Mouse (Mus musculus): ENCODE data around the gene Scg5. TPM values are rescaled to one million over a fixed set of nuclear protein-coding genes. Genes with fewer than 3 reads are reported as not detected.

Scg5 gene
- 100 to 1,000 TPM; 272 TPM for total RNA-seq (2021)
- long read RNA-seq, transcript Scg5-201 (6 exons, 1,208 nt): major isoform, 463 of 549 reads
- long read RNA-seq, partial matches to known transcripts: 62 of 549 reads
- long read RNA-seq, other reads (novel, unspliced or antisense): 24 of 549 reads

- peak; percentile 71 to 82 for DNase-seq (ENCODE audit: low spot score in 2 of 2)
Measured at GRCm38 (mm10) chr2:113828943-113829882, at the start of gene Scg5. Gene Scg5 (minus strand): TSS chr2:113829121.

GRCm38 (mm10) chr2:113870115-113870514 is 41.2 kb upstream of the Scg5 start:
- no peak for DNase-seq (ENCODE audit: low spot score in 2 of 2)

- DNase-seq (ENCODE audit: low spot score in 2 of 2): no peak
Measured at GRCm38 (mm10) chr2:113868404-113868803, 39.5 kb upstream of the Scg5 start.

- no peak for DNase-seq (ENCODE audit: low spot score in 2 of 2)
Measured at GRCm38 (mm10) chr2:113866155-113866554, 37.2 kb upstream of the Scg5 start.

GRCm38 (mm10) chr2:113849141-113849540 is 20.2 kb upstream of the Scg5 start:
- peak in 1 of 2 experiments; percentile 27 for DNase-seq (ENCODE audit: low spot score in 2 of 2)

GRCm38 (mm10) chr2:113848245-113849121 is 19.6 kb upstream of the Scg5 start, which contains the start of gene Arhgap11a:
Gene Arhgap11a (minus strand): TSS chr2:113848661.
- DNase-seq (ENCODE audit: low spot score in 2 of 2): peak; percentile 88 to 92

GRCm38 (mm10) chr2:113847678-113848244 is 18.8 kb upstream of the Scg5 start:
- DNase-seq (ENCODE audit: low spot score in 2 of 2): no peak

- DNase-seq (ENCODE audit: low spot score in 2 of 2): no peak
Measured at GRCm38 (mm10) chr2:113845081-113845480, 16.2 kb upstream of the Scg5 start.

GRCm38 (mm10) chr2:113841656-113842437 is 12.9 kb upstream of the Scg5 start:
- DNase-seq (ENCODE audit: low spot score in 2 of 2): no peak

- no peak for DNase-seq (ENCODE audit: low spot score in 2 of 2)
Measured at GRCm38 (mm10) chr2:113839488-113839887, 10.6 kb upstream of the Scg5 start.

- no peak for DNase-seq (ENCODE audit: low spot score in 2 of 2)
Measured at GRCm38 (mm10) chr2:113835219-113835618, 6.3 kb upstream of the Scg5 start.

GRCm38 (mm10) chr2:113828086-113828942 is 607 bp downstream of the Scg5 start:
- DNase-seq (ENCODE audit: low spot score in 2 of 2): peak in 1 of 2 experiments; percentile 28

- DNase-seq (ENCODE audit: low spot score in 2 of 2): peak in 1 of 2 experiments; percentile 45
Measured at GRCm38 (mm10) chr2:113823909-113824308, 5.0 kb downstream of the Scg5 start.

- DNase-seq (ENCODE audit: low spot score in 2 of 2): no peak
Measured at GRCm38 (mm10) chr2:113822367-113822766, 6.6 kb downstream of the Scg5 start.

- no peak for DNase-seq (ENCODE audit: low spot score in 2 of 2)
Measured at GRCm38 (mm10) chr2:113821176-113821734, 7.7 kb downstream of the Scg5 start.

GRCm38 (mm10) chr2:113820117-113820516 is 8.8 kb downstream of the Scg5 start:
- no peak for DNase-seq (ENCODE audit: low spot score in 2 of 2)

GRCm38 (mm10) chr2:113817681-113818606 is 11.0 kb downstream of the Scg5 start:
- DNase-seq (ENCODE audit: low spot score in 2 of 2): no peak

GRCm38 (mm10) chr2:113807640-113808039 is 21.3 kb downstream of the Scg5 start:
- DNase-seq (ENCODE audit: low spot score in 2 of 2): peak; percentile 75 to 82
